Mouse (Mus musculus): ENCODE data around the gene Slc5a9. TPM values are rescaled to one million over a fixed set of nuclear protein-coding genes. Genes with fewer than 3 reads are reported as not detected.

Slc5a9 gene
- not detected in 2 replicates for polyA plus RNA-seq (2021; fragmentation: Nextera tagmentation)
- long read RNA-seq, experiment 1 = 0 reads
- long read RNA-seq, experiment 2 = 0 reads

DNA sequence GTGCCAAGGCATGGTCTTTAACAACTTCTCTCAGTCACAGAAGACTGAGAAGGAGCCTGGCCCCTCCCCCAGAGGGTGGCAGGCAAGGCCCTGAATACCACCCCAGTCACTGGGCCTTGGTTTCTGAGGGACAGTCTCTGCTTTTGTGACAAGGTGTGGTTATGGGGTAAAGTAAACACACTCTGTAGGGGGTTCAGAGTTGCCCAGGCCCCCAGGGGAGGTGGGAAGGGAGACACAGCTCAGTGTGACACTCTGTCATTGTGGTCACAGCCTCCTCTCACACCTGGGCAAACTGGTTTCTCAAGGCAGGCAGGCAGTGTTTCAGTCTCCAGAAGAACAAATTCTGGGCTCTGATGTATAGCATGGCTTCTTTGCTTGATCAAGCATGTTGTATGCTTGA, at the start of gene Slc5a9:
Gene Slc5a9 (minus strand): TSS at position 144 of the 400 bp plus-strand sequence.

GRCm38 (mm10) chr4:111919092-111919491, 16.4 kb upstream of the Slc5a9 start, which contains the start of gene Skint8:
Gene Skint8 (plus strand): TSS chr4:111919392.

Other genes starting within 250 kb of the Slc5a9 start
- 4.1 and 4.8 TPM in 2 replicates for gene Spata6, start 182.9 kb downstream of the Slc5a9 start, polyA plus RNA-seq (2021; fragmentation: Nextera tagmentation)
- not detected in 2 replicates for gene Skint8, start 16.5 kb upstream of the Slc5a9 start, polyA plus RNA-seq (2021; fragmentation: Nextera tagmentation)
- not detected in 2 replicates for gene Skint7, start 70.0 kb upstream of the Slc5a9 start, polyA plus RNA-seq (2021; fragmentation: Nextera tagmentation)
- not detected in 2 replicates for gene Skint1, start 103.4 kb upstream of the Slc5a9 start, polyA plus RNA-seq (2021; fragmentation: Nextera tagmentation)
- not detected in 2 replicates for gene Skint4, start 169.1 kb upstream of the Slc5a9 start, polyA plus RNA-seq (2021; fragmentation: Nextera tagmentation)